Mouse (Mus musculus) heart, adult 10 weeks (tissue): ENCODE results near the gene Tmem208. TPM values are rescaled to one million over a fixed set of nuclear protein-coding genes. Genes with fewer than 3 reads are reported as not detected.

ENCODE experiments used
- polyA plus RNA-seq: library from polyadenylated mRNA; stranded (reverse); fragments of 350-450 nt; fragmentation: Illumina TruSeq; extraction: RNeasy Lipid Tissue Mini Kit (QIAGEN cat#74804); gene quantifications from one replicate; pipeline ENCODE4 v1.2.3, GENCODE M21; 2014; ENCODE audit warnings: low read depth, low replicate concordance

Tmem208 gene
- 38.9 TPM for polyA plus RNA-seq

GRCm38 (mm10) chr8:105326141-105326672, at the start of gene Tmem208, which contains the start of gene Lrrc29:
Gene Tmem208, plus strand, starts transcription at chr8:105326354.
Gene Lrrc29, minus strand, starts transcription at chr8:105326278.

GRCm38 (mm10) chr8:105289805-105290460, 36.2 kb upstream of the Tmem208 start, which contains the start of gene 4931428F04Rik:
Gene 4931428F04Rik, minus strand, starts transcription at chr8:105289864.

GRCm38 (mm10) chr8:105295895-105296573, 30.1 kb upstream of the Tmem208 start, which contains the start of gene Exoc3l:
Gene Exoc3l, minus strand, starts transcription at chr8:105296101.

GRCm38 (mm10) chr8:105297511-105298192, 28.5 kb upstream of the Tmem208 start, which contains the start of gene E2f4:
Gene E2f4, plus strand, starts transcription at chr8:105297663.

GRCm38 (mm10) chr8:105305211-105306145, 20.7 kb upstream of the Tmem208 start, which contains the start of gene Elmo3:
Gene Elmo3, plus strand, starts transcription at chr8:105305601.

GRCm38 (mm10) chr8:105347428-105348221, 21.5 kb downstream of the Tmem208 start, which contains the start of gene Fhod1:
Gene Fhod1, minus strand, starts transcription at chr8:105347953.

GRCm38 (mm10) chr8:105348450-105349095, 22.4 kb downstream of the Tmem208 start, which contains the start of gene Slc9a5:
Gene Slc9a5, plus strand, starts transcription at chr8:105348843.

GRCm38 (mm10) chr8:105373032-105373431, 46.9 kb downstream of the Tmem208 start, which contains the start of gene Plekhg4:
Gene Plekhg4, plus strand, starts transcription at chr8:105373274.

Other genes with a start within 250 kb of the Tmem208 start
- gene Ces3b, start 242.6 kb upstream of the Tmem208 start, polyA plus RNA-seq, result 0.58 TPM
- not detected for gene Ces4a, start 194.6 kb upstream of the Tmem208 start, polyA plus RNA-seq
- gene Cbfb, start 155.7 kb upstream of the Tmem208 start, polyA plus RNA-seq, result 22.1 TPM
- 18.1 TPM for gene D230025D16Rik, start 101.2 kb upstream of the Tmem208 start, polyA plus RNA-seq
- gene B3gnt9, start 71.2 kb upstream of the Tmem208 start, polyA plus RNA-seq, result 4.2 TPM
- 3.1 TPM for gene Tradd, start 61.7 kb upstream of the Tmem208 start, polyA plus RNA-seq
- gene Fbxl8, start 61.7 kb upstream of the Tmem208 start, polyA plus RNA-seq, result 2.7 TPM
- 5.8 TPM for gene Hsf4, start 56.6 kb upstream of the Tmem208 start, polyA plus RNA-seq
- gene Nol3, start 50.2 kb upstream of the Tmem208 start, polyA plus RNA-seq, result 30.7 TPM
- 2.0 TPM for gene 4931428F04Rik, start 36.5 kb upstream of the Tmem208 start, polyA plus RNA-seq
- gene Exoc3l, start 30.3 kb upstream of the Tmem208 start, polyA plus RNA-seq, result 7.5 TPM
- gene E2f4, start 28.7 kb upstream of the Tmem208 start, polyA plus RNA-seq, result 31.1 TPM
- 1.9 TPM for gene Elmo3, start 20.8 kb upstream of the Tmem208 start, polyA plus RNA-seq
- 0.60 TPM for gene Lrrc29, start 76 bp upstream of the Tmem208 start, polyA plus RNA-seq
- 8.3 TPM for gene Fhod1, start 21.6 kb downstream of the Tmem208 start, polyA plus RNA-seq
- 0.92 TPM for gene Slc9a5, start 22.5 kb downstream of the Tmem208 start, polyA plus RNA-seq
- not detected for gene Plekhg4, start 46.9 kb downstream of the Tmem208 start, polyA plus RNA-seq
- gene Kctd19, start 87.1 kb downstream of the Tmem208 start, polyA plus RNA-seq, result not detected
- gene Lrrc36, start 87.2 kb downstream of the Tmem208 start, polyA plus RNA-seq, result 1.1 TPM
- gene Tppp3, start 145.2 kb downstream of the Tmem208 start, polyA plus RNA-seq, result 66.4 TPM
- gene Zdhhc1, start 170.5 kb downstream of the Tmem208 start, polyA plus RNA-seq, result 23.5 TPM
- gene Hsd11b2, start 192.4 kb downstream of the Tmem208 start, polyA plus RNA-seq, result not detected
- gene Atp6v0d1, start 239.7 kb downstream of the Tmem208 start, polyA plus RNA-seq, result 51.3 TPM